Mouse (Mus musculus) layer of hippocampus, adult 11-12 months (tissue): ENCODE results near the gene Tm2d3.
A peak's percentile ranks its signal among the peaks of the same experiment; 100 is the strongest.

Source experiments
- DNase-seq: peaks from one replicate; pipeline ENCODE4 v3.0.0; 2022; ENCODE audit warnings: low spot score

Gene Tm2d3

GRCm38 (mm10) chr7:65704818-65705242 lies 13.9 kb downstream of the Tm2d3 start:
- DNase-seq = peak; percentile 87

GRCm38 (mm10) chr7:65708506-65708905 lies 17.5 kb downstream of the Tm2d3 start:
- no peak for DNase-seq

- no peak for DNase-seq
These were observed 19.3 kb downstream of the Tm2d3 start for GRCm38 (mm10) chr7:65710301-65710700.

GRCm38 (mm10) chr7:65713782-65714181 lies 22.8 kb downstream of the Tm2d3 start:
- DNase-seq = no peak

GRCm38 (mm10) chr7:65714304-65714703 lies 23.3 kb downstream of the Tm2d3 start:
- no peak for DNase-seq

- DNase-seq = no peak
These were observed 43.1 kb downstream of the Tm2d3 start for GRCm38 (mm10) chr7:65734024-65734423.

GRCm38 (mm10) chr7:65735261-65735660 lies 44.3 kb downstream of the Tm2d3 start:
- DNase-seq = no peak

- no peak for DNase-seq
These were observed 46.5 kb downstream of the Tm2d3 start for GRCm38 (mm10) chr7:65737286-65738040.

- no peak for DNase-seq
These were observed 51.9 kb downstream of the Tm2d3 start for GRCm38 (mm10) chr7:65742857-65743256.

GRCm38 (mm10) chr7:65747990-65748955 lies 57.3 kb downstream of the Tm2d3 start:
- no peak for DNase-seq
